Mouse (Mus musculus): ENCODE data around the gene Nkx2-2.

DNA sequence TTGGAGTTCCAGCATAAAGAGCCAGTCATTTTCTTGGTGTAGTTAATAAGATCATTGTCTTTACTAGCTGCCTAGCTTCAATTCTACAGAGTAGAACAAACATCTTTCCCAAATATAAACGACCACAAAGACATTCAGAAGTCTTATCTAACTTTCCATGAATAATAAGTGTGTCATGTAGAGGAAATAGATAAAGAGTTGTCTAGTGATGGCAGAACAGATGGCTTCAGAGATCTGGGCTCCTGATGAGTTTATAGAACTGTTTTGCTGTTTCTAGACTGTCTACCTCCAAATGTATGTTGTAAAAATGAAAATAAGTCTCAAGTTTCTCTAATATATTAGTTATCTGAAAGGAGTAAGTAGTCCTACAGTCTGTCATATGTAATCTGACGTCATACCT, 41.5 kb downstream of the Nkx2-2 start:
- TF ChIP-seq CTCF (IDR thresholded peaks at IDR 0.05; ENCODE audit: low read depth, low read length), result no peak
- no peak for TF ChIP-seq POLR2A (IDR thresholded peaks at IDR 0.05; ENCODE audit: extremely low read depth, insufficient read depth, low read length)
